1 mouse cellular context compared by ENCODE assay signal in the genomic region with DNA sequence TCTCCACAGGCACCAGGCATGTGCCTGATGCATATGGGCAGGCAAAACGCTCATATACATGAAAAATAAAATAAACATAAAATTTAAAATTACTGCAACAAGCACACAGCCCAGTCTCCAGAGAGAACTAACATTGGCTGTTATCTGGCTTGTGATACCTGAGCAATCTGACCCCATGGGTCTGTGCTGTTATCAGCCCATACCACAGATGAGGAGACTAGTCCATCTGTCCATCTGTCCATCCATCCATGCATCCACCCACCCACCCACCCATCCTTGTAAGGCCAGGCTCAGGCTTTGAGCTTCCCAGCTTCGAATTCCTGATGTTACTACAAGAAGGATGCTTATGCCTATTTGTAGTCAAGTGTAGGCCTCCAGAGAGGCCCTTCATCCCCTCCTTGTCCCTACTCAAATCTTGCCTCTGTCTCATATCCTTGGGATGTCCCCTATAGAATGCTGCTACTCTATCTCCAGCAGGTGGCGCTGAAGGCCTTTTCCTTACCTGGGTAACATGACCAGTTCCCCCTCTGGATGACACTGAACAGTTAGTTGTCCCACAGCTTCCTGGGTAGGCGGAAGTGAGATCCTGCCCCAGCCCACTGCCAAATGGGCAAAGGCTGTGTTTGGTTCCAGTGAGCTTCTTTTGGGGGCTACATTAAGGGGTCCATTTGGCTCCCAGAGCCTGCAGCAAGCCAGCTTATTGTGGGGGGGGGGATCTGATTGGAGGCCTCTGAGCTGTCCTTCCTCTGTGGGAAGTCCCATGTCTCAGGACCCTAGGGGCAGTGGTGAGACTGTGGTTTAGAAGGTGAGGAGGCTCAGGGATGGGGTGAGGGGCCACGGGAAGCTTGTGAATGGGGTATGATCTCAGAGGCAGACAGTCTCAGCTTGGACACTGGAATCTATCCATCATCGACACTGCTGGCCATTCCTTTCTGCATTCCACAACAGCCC.
A peak's percentile ranks its signal among the peaks of the same experiment; 100 is the strongest.
TF ChIP-seq lines count a peak whose summit lies in the region.

No protein-coding gene starts in this region.

TF ChIP-seq in MEL, 35 proteins besides CTCF, POLR2A, EP300 and RAD21 (continued from another document):
- peak; percentile 77 for TF ChIP-seq SIN3A (IDR thresholded peaks at IDR 0.05; ENCODE audit: low read length)
- TF ChIP-seq ZKSCAN1 (IDR thresholded peaks at IDR 0.05; ENCODE audit: low read depth, low read length) = no peak
- no peak for TF ChIP-seq MAZ (IDR thresholded peaks at IDR 0.05; ENCODE audit: low read depth, low read length)
- no peak for TF ChIP-seq MYC (IDR thresholded peaks at IDR 0.05; ENCODE audit: low read depth, low read length)
- no peak for TF ChIP-seq BHLHE40 (IDR thresholded peaks at IDR 0.05; ENCODE audit: borderline replicate concordance, low read depth, low read length)
- TF ChIP-seq USF1 (IDR thresholded peaks at IDR 0.05; ENCODE audit: low read depth, low read length) = no peak
- TF ChIP-seq UBTF (IDR thresholded peaks at IDR 0.05; ENCODE audit: borderline replicate concordance, insufficient read depth, low read depth, low read length) = no peak
- TF ChIP-seq CHD2 (IDR thresholded peaks at IDR 0.05; ENCODE audit: low read length) = no peak
- no peak for TF ChIP-seq TAL1 (IDR thresholded peaks at IDR 0.05; ENCODE audit: low read length)
- no peak for TF ChIP-seq ZMIZ1 (IDR thresholded peaks at IDR 0.05; ENCODE audit: low read depth, low read length)
- TF ChIP-seq KAT2A (conservative IDR thresholded peaks at IDR 0.05; ENCODE audit: low read depth, low read length) = no peak
- TF ChIP-seq GATA1 (IDR thresholded peaks at IDR 0.05; ENCODE audit: low read depth, low read length) = no peak
- TF ChIP-seq RCOR1 (IDR thresholded peaks at IDR 0.05; ENCODE audit: low read depth, low read length) = no peak
- peak; percentile 90 for TF ChIP-seq ELF1 (IDR thresholded peaks at IDR 0.05; ENCODE audit: low read depth, low read length)
- peak; percentile 76 for TF ChIP-seq SMC3 (IDR thresholded peaks at IDR 0.05; ENCODE audit: low read depth, low read length)
- TF ChIP-seq ETS1 (IDR thresholded peaks at IDR 0.05; ENCODE audit: low read depth, low read length) = no peak
- peak; percentile 62 for TF ChIP-seq HCFC1 (IDR thresholded peaks at IDR 0.05; ENCODE audit: low read depth, low read length)
- no peak for TF ChIP-seq MYB (IDR thresholded peaks at IDR 0.05; ENCODE audit: low read depth, low read length)
